Mouse (Mus musculus) lung, embryonic 14.5 days (tissue): ENCODE results near the gene Apba3. TPM values are rescaled to one million over a fixed set of nuclear protein-coding genes. Genes with fewer than 3 reads are reported as not detected.

Experiments used
- ATAC-seq: fragments of 200-750 bp; cut with Nextera tagmentation; 2 replicates; pipeline ENCODE4 v1.8.0; 2017; ENCODE audit warnings: mild to moderate bottlenecking, moderate TSS enrichment, moderate library complexity; ENCODE audit not compliant: insufficient read depth
- DNase-seq: peaks from one replicate; pipeline ENCODE4 v3.0.0-alpha.2; 2015
- H3K27ac ChIP-seq: fragments of 300-500 bp; sonication (generic); 2 replicates; pipeline ENCODE4 v1.5.1; 2014; ENCODE audit warnings: low read depth, mild to moderate bottlenecking, moderate library complexity
- H3K27me3 ChIP-seq: fragments of 300-500 bp; sonication (generic); 2 replicates; pipeline ENCODE4 v1.6.1; 2014; ENCODE audit warnings: low read length, control low read depth; ENCODE audit not compliant: insufficient read depth
- H3K36me3 ChIP-seq: fragments of 300-500 bp; sonication (generic); 2 replicates; pipeline ENCODE4 v1.6.1; 2014; ENCODE audit warnings: control low read depth; ENCODE audit not compliant: insufficient read depth
- H3K4me1 ChIP-seq: fragments of 300-500 bp; sonication (generic); 2 replicates; pipeline ENCODE4 v1.6.1; 2014; ENCODE audit warnings: antibody characterized with exemption, control low read depth; ENCODE audit not compliant: insufficient read depth
- H3K4me2 ChIP-seq: fragments of 300-500 bp; sonication (generic); 2 replicates; pipeline ENCODE4 v1.6.1; 2014; ENCODE audit warnings: mild to moderate bottlenecking
- H3K4me3 ChIP-seq: fragments of 300-500 bp; sonication (generic); 2 replicates; pipeline ENCODE4 v1.5.1; 2014; ENCODE audit warnings: low read depth, low read length
- H3K9ac ChIP-seq: fragments of 300-500 bp; sonication (generic); 2 replicates; pipeline ENCODE4 v1.6.1; 2014
- H3K9me3 ChIP-seq: fragments of 300-500 bp; sonication (generic); 2 replicates; pipeline ENCODE4 v1.6.1; 2016; ENCODE audit warnings: low read depth, low read length, control low read depth
- CTCF ChIP-seq: IDR thresholded peaks from 2 replicates; pipeline ENCODE4 v1.5.1; 2016; ENCODE audit warnings: antibody characterized with exemption, low read depth
- WGBS: fragments of 180-500 bp; shearing (Covaris S2); extraction: QIAGEN DNeasy Blood & Tissue Kit; methylation state at CpG from one replicate; pipeline ENCODE4 v1.1.7; 2014; 5-methylcytosine and 5-hydroxymethylcytosine counted together
- polyA plus RNA-seq: library from polyadenylated mRNA; unstranded; fragments of >200 nt; fragmentation: Nextera tagmentation; extraction: Ambion mirVana; gene quantifications from 2 replicates; pipeline ENCODE4 v1.2.1, GENCODE M21; 2014

The Apba3 gene
- polyA plus RNA-seq, 1 experiment from 2014 or later = 50.4 TPM

GRCm38 (mm10) chr10:81297246-81297645, 30.5 kb downstream of the Apba3 start:
- WGBS = 76% methylated on average over 6 of the region's 6 CpGs
- Histone ChIP-seq H3K9ac (no peak overlapping the region), H3K4me1 (peaks cover 12% of the 10 kb centered on the region), H3K4me2 (no peak overlapping the region), H3K27ac (0 out of 2 replicates have a peak overlapping the region, but pooled peaks have one; percentile 59), H3K36me3 (peaks cover 5% of the 10 kb centered on the region; the same call in 1 of the 2 replicates), H3K9me3 (no peaks in the 10 kb centered on the region), H3K4me3 (no peak overlapping the region), H3K27me3 (no peaks in the 10 kb centered on the region)
- no peak for DNase-seq
- ATAC-seq = no peak
- TF ChIP-seq CTCF = no peak

GRCm38 (mm10) chr10:81297845-81298244, 31.1 kb downstream of the Apba3 start:
- H3K4me2 ChIP-seq = peak overlapping the region; percentile 29; the same call in 1 of the 2 replicates
- no peaks in the 10 kb centered on the region for H3K9me3 ChIP-seq
- no peaks in the 10 kb centered on the region for H3K27me3 ChIP-seq
- no peak for ATAC-seq
- DNase-seq = peak; percentile 46
- WGBS = 41% methylated on average over 10 of the region's 10 CpGs
- peaks cover 5% of the 10 kb centered on the region; the same call in 1 of the 2 replicates for H3K36me3 ChIP-seq
- no peak overlapping the region for H3K9ac ChIP-seq
- H3K4me1 ChIP-seq = peaks cover 12% of the 10 kb centered on the region
- no peak for TF ChIP-seq CTCF
- H3K27ac ChIP-seq = peak overlapping the region; percentile 59; the same call in 1 of the 2 replicates
- H3K4me3 ChIP-seq = no peak overlapping the region

GRCm38 (mm10) chr10:81298369-81299100, 31.8 kb downstream of the Apba3 start:
- Histone ChIP-seq H3K36me3 (peaks cover 5% of the 10 kb centered on the region; the same call in 1 of the 2 replicates), H3K4me3 (no peak overlapping the region), H3K9ac (no peak overlapping the region), H3K27me3 (no peaks in the 10 kb centered on the region), H3K4me1 (peaks cover 11% of the 10 kb centered on the region), H3K27ac (no peak overlapping the region; the same call in 1 of the 2 replicates), H3K4me2 (no peak overlapping the region), H3K9me3 (no peaks in the 10 kb centered on the region)
- ATAC-seq (no peak), DNase-seq (no peak)
- no peak for TF ChIP-seq CTCF
- 91% methylated on average over 17 of the region's 17 CpGs for WGBS

- H3K4me3 ChIP-seq = no peak overlapping the region
- WGBS = 82% methylated on average over 14 of the region's 14 CpGs
- H3K9ac ChIP-seq = no peak overlapping the region
- H3K27ac ChIP-seq = no peak overlapping the region
- ATAC-seq (no peak), DNase-seq (no peak)
- no peaks in the 10 kb centered on the region for H3K4me1 ChIP-seq
- H3K36me3 ChIP-seq = peaks cover 5% of the 10 kb centered on the region; the same call in 1 of the 2 replicates
- TF ChIP-seq CTCF = no peak
- H3K4me2 ChIP-seq = no peak overlapping the region
- no peaks in the 10 kb centered on the region for H3K9me3 ChIP-seq
- no peaks in the 10 kb centered on the region for H3K27me3 ChIP-seq
Measured at GRCm38 (mm10) chr10:81299585-81300351, 33.0 kb downstream of the Apba3 start.

- Histone ChIP-seq H3K4me3 (no peak overlapping the region), H3K9me3 (no peaks in the 10 kb centered on the region), H3K36me3 (peaks cover 2% of the 10 kb centered on the region; the same call in 1 of the 2 replicates), H3K27me3 (no peaks in the 10 kb centered on the region), H3K9ac (0 out of 2 replicates have a peak overlapping the region, but pooled peaks have one; percentile 9), H3K27ac (no peak overlapping the region), H3K4me2 (no peak overlapping the region), H3K4me1 (no peaks in the 10 kb centered on the region)
- TF ChIP-seq CTCF = no peak
- ATAC-seq = no peak
- WGBS = 75% methylated on average over 9 of the region's 9 CpGs
- DNase-seq = no peak
Measured at GRCm38 (mm10) chr10:81300352-81300907, 33.7 kb downstream of the Apba3 start.

- 71% methylated on average over 9 of the region's 9 CpGs for WGBS
- H3K9ac ChIP-seq = no peak overlapping the region
- no peak overlapping the region for H3K27ac ChIP-seq
Measured at GRCm38 (mm10) chr10:81301321-81301720, 34.6 kb downstream of the Apba3 start.

More at GRCm38 (mm10) chr10:81301321-81301720, 34.6 kb downstream of the Apba3 start:
- no peak for DNase-seq
- H3K36me3 ChIP-seq = peaks cover 8% of the 10 kb centered on the region
- H3K27me3 ChIP-seq = no peaks in the 10 kb centered on the region
- ATAC-seq = no peak
- no peaks in the 10 kb centered on the region for H3K4me1 ChIP-seq
- H3K9me3 ChIP-seq = no peaks in the 10 kb centered on the region
- no peak overlapping the region for H3K4me2 ChIP-seq
- TF ChIP-seq CTCF = no peak
- no peak overlapping the region for H3K4me3 ChIP-seq
